Mouse (Mus musculus): ENCODE data around the gene Pik3ca. TPM values are rescaled to one million over a fixed set of nuclear protein-coding genes. Genes with fewer than 3 reads are reported as not detected.

Gene Pik3ca
- polyA plus RNA-seq, 1 experiment from 2014 or later, result 17.7 TPM

DNA sequence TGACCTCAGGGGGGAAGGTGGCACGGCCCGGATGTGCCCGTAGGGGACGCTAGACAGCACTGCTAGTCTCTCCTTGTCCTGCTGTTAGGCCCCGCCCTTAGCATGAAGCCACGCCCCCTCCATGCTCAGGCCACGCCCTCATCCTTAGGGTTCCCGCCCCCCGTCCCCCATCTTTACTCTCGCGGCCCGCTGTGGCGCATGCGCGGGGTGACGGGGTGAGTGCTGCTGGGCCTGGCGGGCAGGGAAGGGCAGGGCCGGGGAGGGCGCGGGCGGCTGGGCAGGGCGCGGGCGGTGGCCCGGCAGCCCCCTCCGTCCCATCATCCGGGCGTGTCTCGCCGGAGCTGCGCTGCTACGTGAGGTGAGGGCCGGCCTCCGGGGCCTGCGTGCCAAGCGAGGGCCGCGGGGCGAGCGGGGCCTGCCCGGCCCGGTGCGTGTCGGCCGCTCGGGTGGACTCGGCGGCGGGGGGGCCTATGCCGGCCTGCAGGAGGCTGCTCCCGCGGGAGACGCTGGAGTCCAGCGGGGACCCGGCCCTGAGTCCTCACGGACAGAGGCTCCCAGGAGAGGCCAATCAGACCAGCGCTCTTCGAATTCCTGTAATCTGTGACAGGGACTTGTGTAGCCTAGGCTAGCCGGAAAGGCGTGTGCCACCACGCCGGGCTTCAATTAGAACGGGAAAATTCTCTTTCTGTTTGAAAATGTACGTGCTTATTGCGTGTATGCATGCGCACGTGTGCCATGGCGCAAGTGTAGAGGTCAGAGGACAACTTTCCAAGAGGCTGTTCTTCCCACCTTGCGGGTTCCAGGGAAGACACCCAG lies 113.1 kb downstream of the Pik3ca start:
- H3K9me3 ChIP-seq (replicated peaks; ENCODE audit: control insufficient read depth, low read length), result no peaks in the 10 kb centered on the region
- WGBS, result under 1% methylated on average over 58 of the region's 69 CpGs

DNA sequence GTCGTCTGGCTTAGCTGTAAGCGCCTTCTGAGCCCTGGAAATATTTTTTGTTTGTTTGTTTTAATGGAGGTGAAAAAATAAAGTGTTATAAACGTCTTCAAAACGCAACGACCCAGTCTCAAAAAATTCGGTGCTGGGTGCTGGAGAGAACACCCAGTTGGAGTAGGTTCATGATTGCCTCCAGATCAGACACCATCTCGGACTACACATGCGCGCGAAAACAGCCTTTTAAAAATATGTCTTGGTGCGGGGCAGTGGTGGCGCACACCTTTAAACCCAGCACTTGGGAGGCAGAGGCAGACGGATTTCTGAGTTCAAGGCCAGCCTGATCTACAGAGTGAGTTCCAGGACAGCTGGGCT lies 113.7 kb downstream of the Pik3ca start:
- Histone ChIP-seq H3K36me3 (ENCODE audit: control insufficient read depth, insufficient read depth, low read length) (peaks cover 16% of the 10 kb centered on the region), H3K9me3 (replicated peaks; ENCODE audit: control insufficient read depth, low read length) (no peaks in the 10 kb centered on the region), H3K27me3 (replicated peaks; ENCODE audit: control insufficient read depth, insufficient read depth, low read length) (no peaks in the 10 kb centered on the region), H3K4me3 (ENCODE audit: low read depth, low read length) (peak overlapping the region; percentile 91), H3K9ac (ENCODE audit: low read length) (peak overlapping the region; percentile 89), H3K4me1 (ENCODE audit: control insufficient read depth, insufficient read depth, low read length) (peaks cover 16% of the 10 kb centered on the region), H3K27ac (ENCODE audit: low read depth, low read length) (no peak overlapping the region), H3K4me2 (ENCODE audit: low read length) (peak overlapping the region; percentile 80)
- DNase-seq (ENCODE audit: low spot score) (no peak), ATAC-seq (no peak)
- 4% methylated on average over 13 of the region's 13 CpGs for WGBS

More for the DNA sequence above, 113.1 kb downstream of the Pik3ca start:
- peak overlapping the region; percentile 89 for H3K9ac ChIP-seq (ENCODE audit: low read length)
- DNase-seq (ENCODE audit: low spot score) (peak; percentile 92), ATAC-seq (peak; percentile 91)
- peak overlapping the region; percentile 91 for H3K4me3 ChIP-seq (ENCODE audit: low read depth, low read length)
- peak overlapping the region; percentile 67; the same call in 1 of the 2 replicates for H3K27ac ChIP-seq (ENCODE audit: low read depth, low read length)
- peaks cover 10% of the 10 kb centered on the region for H3K36me3 ChIP-seq (ENCODE audit: control insufficient read depth, insufficient read depth, low read length)
- no peaks in the 10 kb centered on the region for H3K27me3 ChIP-seq (replicated peaks; ENCODE audit: control insufficient read depth, insufficient read depth, low read length)
- H3K4me1 ChIP-seq (ENCODE audit: control insufficient read depth, insufficient read depth, low read length), result peaks cover 16% of the 10 kb centered on the region
- peak overlapping the region; percentile 80 for H3K4me2 ChIP-seq (ENCODE audit: low read length)

DNA sequence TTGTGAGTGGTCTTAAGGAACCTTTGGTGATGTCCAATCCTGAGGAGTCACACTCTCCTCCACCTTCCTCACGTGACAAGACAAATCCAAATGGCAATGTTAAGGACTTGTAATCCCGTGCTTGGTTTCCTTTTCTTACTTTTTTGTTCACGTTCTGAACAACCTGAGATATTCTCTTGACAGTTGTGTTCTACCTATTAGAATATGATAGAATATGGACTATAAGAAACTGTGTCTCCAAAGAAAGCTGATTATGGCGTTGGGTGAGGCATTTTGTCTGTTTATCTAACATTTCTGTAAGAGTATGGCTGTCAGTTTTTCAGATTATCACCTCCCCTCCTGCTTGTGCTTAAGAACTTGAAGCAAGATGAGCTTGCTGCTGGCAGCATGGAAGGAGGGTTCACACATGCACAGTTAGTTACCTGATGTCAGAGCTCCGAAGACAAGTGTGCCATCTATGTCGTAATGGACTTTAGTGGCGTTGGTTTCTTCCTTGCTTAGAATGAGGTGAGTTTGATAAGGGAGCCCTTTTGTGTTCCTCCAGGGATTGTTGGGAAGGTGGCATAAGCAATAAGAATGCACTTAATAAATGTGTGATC lies 115.3 kb downstream of the Pik3ca start:
- H3K4me2 ChIP-seq (ENCODE audit: low read length), result no peak overlapping the region
- ATAC-seq (no peak), DNase-seq (ENCODE audit: low spot score) (no peak)
- peaks cover 16% of the 10 kb centered on the region for H3K4me1 ChIP-seq (ENCODE audit: control insufficient read depth, insufficient read depth, low read length)
- WGBS, result 89% methylated on average over 7 of the region's 7 CpGs
- H3K9me3 ChIP-seq (replicated peaks; ENCODE audit: control insufficient read depth, low read length), result no peaks in the 10 kb centered on the region
- no peak overlapping the region for H3K27ac ChIP-seq (ENCODE audit: low read depth, low read length)
- H3K27me3 ChIP-seq (replicated peaks; ENCODE audit: control insufficient read depth, insufficient read depth, low read length), result no peaks in the 10 kb centered on the region
- H3K4me3 ChIP-seq (ENCODE audit: low read depth, low read length), result no peak overlapping the region
- no peak overlapping the region for H3K9ac ChIP-seq (ENCODE audit: low read length)
- peaks cover 30% of the 10 kb centered on the region for H3K36me3 ChIP-seq (ENCODE audit: control insufficient read depth, insufficient read depth, low read length)

DNA sequence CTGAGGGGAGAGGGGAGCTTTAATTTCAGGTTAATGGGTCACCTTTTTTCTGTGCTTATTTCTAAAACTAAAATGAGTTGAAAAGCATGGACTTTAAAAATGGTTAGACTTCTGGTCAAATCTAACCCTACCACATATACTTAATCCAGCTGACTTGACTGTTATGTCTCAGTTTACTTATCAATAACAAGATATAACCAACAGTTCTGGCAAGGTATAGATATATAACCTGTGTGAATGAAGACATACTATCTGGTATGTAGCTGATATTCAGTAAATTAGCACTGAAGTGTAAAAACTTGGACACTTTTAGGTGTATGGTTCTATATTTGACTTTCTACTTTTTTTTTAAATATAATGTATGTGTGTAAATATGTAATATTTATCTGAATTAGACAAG lies 116.1 kb downstream of the Pik3ca start:
- H3K4me2 ChIP-seq (ENCODE audit: low read length), result no peak overlapping the region
- H3K27ac ChIP-seq (ENCODE audit: low read depth, low read length), result no peak overlapping the region
- no peak overlapping the region for H3K9ac ChIP-seq (ENCODE audit: low read length)
- peaks cover 16% of the 10 kb centered on the region for H3K4me1 ChIP-seq (ENCODE audit: control insufficient read depth, insufficient read depth, low read length)
- peaks cover 35% of the 10 kb centered on the region for H3K36me3 ChIP-seq (ENCODE audit: control insufficient read depth, insufficient read depth, low read length)
- DNase-seq (ENCODE audit: low spot score), result no peak
- H3K27me3 ChIP-seq (replicated peaks; ENCODE audit: control insufficient read depth, insufficient read depth, low read length), result no peaks in the 10 kb centered on the region
- no peaks in the 10 kb centered on the region for H3K9me3 ChIP-seq (replicated peaks; ENCODE audit: control insufficient read depth, low read length)
- no peak overlapping the region for H3K4me3 ChIP-seq (ENCODE audit: low read depth, low read length)
- no peak for ATAC-seq

Other genes with a start within 250 kb of the Pik3ca start
- gene Zmat3, start 31.7 kb upstream of the Pik3ca start, polyA plus RNA-seq (2014; fragmentation: Nextera tagmentation; extraction: Ambion mirVana), result 6.8 and 7.2 TPM in 2 replicates
- not detected in 2 replicates for gene Kcnmb3, start 94.6 kb downstream of the Pik3ca start, polyA plus RNA-seq (2014; fragmentation: Nextera tagmentation; extraction: Ambion mirVana)
- 43.6 and 49.0 TPM in 2 replicates for gene Zfp639, start 112.6 kb downstream of the Pik3ca start, polyA plus RNA-seq (2014; fragmentation: Nextera tagmentation; extraction: Ambion mirVana)
- gene Mfn1, start 131.8 kb downstream of the Pik3ca start, polyA plus RNA-seq (2014; fragmentation: Nextera tagmentation; extraction: Ambion mirVana), result 25.0 and 27.5 TPM in 2 replicates
- gene Gnb4, start 218.9 kb downstream of the Pik3ca start, polyA plus RNA-seq (2014; fragmentation: Nextera tagmentation; extraction: Ambion mirVana), result 73.0 and 81.5 TPM in 2 replicates